Mouse (Mus musculus) limb, embryonic 11.5 days (tissue): ENCODE data around the gene Nol7. TPM values are rescaled to one million over a fixed set of nuclear protein-coding genes. Genes with fewer than 3 reads are reported as not detected.

Source experiments
- ATAC-seq: fragments of 200-750 bp; cut with Nextera tagmentation; 2 replicates; pipeline ENCODE4 v1.8.0; 2017; ENCODE audit warnings: low read depth; ENCODE audit not compliant: insufficient number of reproducible peaks, low FRiP score, low TSS enrichment
- DNase-seq: peaks from one replicate; pipeline ENCODE4 v3.0.0-alpha.2; 2015; ENCODE audit warnings: low spot score
- H3K27ac ChIP-seq: fragments of 300-500 bp; sonication (generic); replicated peaks from 2 replicates; pipeline ENCODE4 v1.5.1; 2014; ENCODE audit warnings: low read depth, mild to moderate bottlenecking, low read length
- H3K27me3 ChIP-seq: fragments of 300-500 bp; sonication (generic); 2 replicates; pipeline ENCODE4 v1.6.1; 2014; ENCODE audit warnings: mild to moderate bottlenecking, low read length, mixed read lengths; ENCODE audit not compliant: control insufficient read depth, insufficient read depth
- H3K36me3 ChIP-seq: fragments of 300-500 bp; sonication (generic); 2 replicates; pipeline ENCODE4 v1.6.1; 2014; ENCODE audit warnings: mild to moderate bottlenecking, low read length, moderate library complexity, mixed read lengths; ENCODE audit not compliant: control insufficient read depth, insufficient read depth
- H3K4me1 ChIP-seq: fragments of 300-500 bp; sonication (generic); 2 replicates; pipeline ENCODE4 v1.6.1; 2014; ENCODE audit warnings: low read length, mixed read lengths; ENCODE audit not compliant: control insufficient read depth, insufficient read depth
- H3K4me2 ChIP-seq: fragments of 300-500 bp; sonication (generic); 2 replicates; pipeline ENCODE4 v1.6.1; 2014; ENCODE audit warnings: low read depth, mild to moderate bottlenecking, moderate library complexity; ENCODE audit not compliant: severe bottlenecking
- H3K4me3 ChIP-seq: fragments of 300-500 bp; sonication (generic); 2 replicates; pipeline ENCODE4 v1.5.1; 2014; ENCODE audit warnings: low read depth, low read length
- H3K9ac ChIP-seq: fragments of 300-500 bp; sonication (generic); 2 replicates; pipeline ENCODE4 v1.6.1; 2014; ENCODE audit warnings: mild to moderate bottlenecking, low read length
- H3K9me3 ChIP-seq: fragments of 300-500 bp; sonication (generic); 2 replicates; pipeline ENCODE4 v1.6.1; 2016; ENCODE audit warnings: low read length; ENCODE audit not compliant: control insufficient read depth
- WGBS: fragments of 180-500 bp; shearing (Covaris S2); extraction: QIAGEN DNeasy Blood & Tissue Kit; methylation state at CpG from one replicate; pipeline ENCODE4 v1.1.7; 2014; 5-methylcytosine and 5-hydroxymethylcytosine counted together
- polyA plus RNA-seq: library from polyadenylated mRNA; unstranded; fragments of >200 nt; fragmentation: Nextera tagmentation; extraction: Ambion mirVana; gene quantifications from 2 replicates; pipeline ENCODE4 v1.2.1, GENCODE M21; 2014

The Nol7 gene
- polyA plus RNA-seq, 1 experiment from 2014 or later = 171 TPM

DNA sequence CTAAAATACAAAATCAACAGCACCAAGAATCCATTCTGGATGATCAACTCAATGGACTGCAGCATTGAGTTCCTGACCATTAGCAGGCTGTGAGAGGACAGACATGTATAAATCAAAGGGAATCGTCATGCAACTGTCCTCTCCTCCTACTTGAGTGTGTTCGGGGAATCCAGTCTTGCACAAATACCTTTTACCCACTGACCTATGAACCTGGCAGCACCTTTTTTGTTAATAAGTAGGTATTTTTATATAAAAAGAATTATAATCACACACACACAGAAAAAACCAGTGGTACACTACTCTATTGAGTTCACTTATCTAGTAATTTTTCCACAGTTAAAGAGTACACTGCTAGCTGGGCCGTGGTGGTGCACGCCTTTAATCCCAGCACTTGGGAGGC is 45.5 kb downstream of the Nol7 start:
- H3K4me1 ChIP-seq = no peaks in the 10 kb centered on the region
- ATAC-seq = no peak

DNA sequence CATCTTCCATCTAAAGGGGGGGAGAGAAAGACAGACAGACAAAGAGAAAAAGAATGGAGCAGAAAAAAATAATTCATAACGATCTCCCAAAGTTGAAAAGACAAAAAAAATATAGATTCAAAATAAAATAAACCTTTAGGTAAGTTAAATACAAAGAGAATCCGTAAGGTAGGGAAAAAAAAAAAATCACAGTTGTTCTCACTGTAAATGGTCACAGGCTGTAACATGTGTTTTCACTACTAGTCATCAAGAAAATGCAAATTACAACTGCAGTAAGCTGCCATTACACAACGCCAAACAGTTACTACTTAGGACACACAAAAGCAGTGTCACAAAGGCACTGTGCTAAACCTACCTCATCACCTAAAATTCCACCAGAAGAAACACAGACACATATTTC is 46.5 kb downstream of the Nol7 start:
- Histone ChIP-seq H3K27me3 (no peaks in the 10 kb centered on the region), H3K4me1 (no peaks in the 10 kb centered on the region), H3K9ac (no peak overlapping the region), H3K9me3 (no peaks in the 10 kb centered on the region), H3K27ac (no peak overlapping the region), H3K4me2 (no peak overlapping the region), H3K4me3 (no peak overlapping the region), H3K36me3 (no peaks in the 10 kb centered on the region)
- ATAC-seq (no peak), DNase-seq (no peak)
- WGBS = 92% methylated on average over 3 of the region's 3 CpGs

More for the DNA sequence above, 45.5 kb downstream of the Nol7 start:
- DNase-seq = no peak
- Histone ChIP-seq H3K27me3 (no peaks in the 10 kb centered on the region), H3K4me3 (no peak overlapping the region), H3K27ac (no peak overlapping the region), H3K36me3 (no peaks in the 10 kb centered on the region), H3K9ac (no peak overlapping the region), H3K9me3 (no peaks in the 10 kb centered on the region), H3K4me2 (no peak overlapping the region)
- 93% methylated on average over 4 of the region's 4 CpGs for WGBS

DNA sequence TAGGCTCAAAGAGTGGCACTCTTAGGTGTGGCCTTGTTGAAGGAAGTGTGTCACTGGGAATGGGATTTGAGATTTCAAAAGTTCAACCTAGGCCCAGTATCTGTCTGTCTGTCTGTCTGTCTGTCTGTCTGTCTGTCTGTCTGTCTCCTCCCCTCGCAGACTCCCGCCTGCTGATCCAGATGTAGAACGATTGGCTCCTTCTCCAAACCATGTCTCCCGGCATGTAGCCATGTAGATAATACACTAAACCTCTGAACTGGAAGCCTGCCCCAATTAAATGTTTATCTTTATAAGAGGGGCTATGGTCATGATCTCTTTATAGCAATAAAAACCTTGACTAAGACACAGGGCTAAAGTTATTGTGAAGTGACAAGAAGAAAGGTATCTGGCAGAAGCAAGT is 47.6 kb downstream of the Nol7 start:
- Histone ChIP-seq H3K4me2 (no peak overlapping the region), H3K4me3 (no peak overlapping the region), H3K4me1 (no peaks in the 10 kb centered on the region), H3K27me3 (no peaks in the 10 kb centered on the region), H3K27ac (no peak overlapping the region), H3K36me3 (no peaks in the 10 kb centered on the region), H3K9ac (no peak overlapping the region), H3K9me3 (no peaks in the 10 kb centered on the region)
- DNase-seq (no peak), ATAC-seq (no peak)
- 94% methylated on average over 4 of the region's 4 CpGs for WGBS

DNA sequence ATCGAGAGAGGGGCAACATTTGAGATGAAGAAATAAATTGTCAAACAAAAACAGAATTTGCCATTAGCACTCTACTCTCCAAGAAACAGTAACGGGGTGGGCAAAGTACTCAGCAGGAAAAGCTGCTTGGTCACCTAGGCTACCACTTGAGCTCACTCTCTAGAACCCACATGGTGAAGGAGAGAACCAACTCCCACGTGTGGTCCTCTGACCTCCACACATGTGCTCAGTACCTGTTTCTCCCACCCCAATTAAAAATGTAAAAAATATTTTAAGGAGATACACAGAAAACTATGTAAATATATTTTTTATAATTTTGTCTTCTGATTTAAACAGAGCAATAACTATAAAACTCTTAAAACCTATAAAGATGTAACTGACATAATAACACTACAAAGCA is 49.5 kb downstream of the Nol7 start:
- no peaks in the 10 kb centered on the region for H3K36me3 ChIP-seq
- DNase-seq (no peak), ATAC-seq (no peak)
- H3K9ac ChIP-seq = no peak overlapping the region
- H3K4me3 ChIP-seq = no peak overlapping the region
- H3K27me3 ChIP-seq = no peaks in the 10 kb centered on the region
- no peak overlapping the region for H3K4me2 ChIP-seq
- H3K9me3 ChIP-seq = no peaks in the 10 kb centered on the region
- 76% methylated on average over 3 of the region's 3 CpGs for WGBS
- H3K27ac ChIP-seq = no peak overlapping the region
- no peaks in the 10 kb centered on the region for H3K4me1 ChIP-seq

DNA sequence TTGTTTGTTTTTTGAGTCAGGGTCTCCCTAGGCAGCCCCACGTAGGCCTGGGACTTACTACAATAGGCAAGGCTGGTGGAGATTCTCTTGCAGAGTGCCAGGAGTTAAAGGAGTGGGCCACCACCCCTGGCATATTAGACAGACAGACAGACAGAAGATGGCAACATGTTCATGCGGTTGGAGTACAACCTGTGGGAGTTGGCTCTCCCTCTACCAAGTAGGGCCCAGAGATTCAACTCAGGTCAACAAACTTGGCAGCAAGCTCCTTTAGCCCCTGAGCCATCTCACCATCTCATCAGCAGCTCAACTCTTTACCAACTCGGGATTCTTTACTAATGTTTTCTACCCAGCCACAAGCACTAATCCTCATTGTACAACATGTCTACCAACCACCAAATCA is 52.5 kb downstream of the Nol7 start:
- Histone ChIP-seq H3K9me3 (no peaks in the 10 kb centered on the region), H3K4me2 (no peak overlapping the region), H3K9ac (no peak overlapping the region), H3K27ac (no peak overlapping the region), H3K27me3 (no peaks in the 10 kb centered on the region), H3K36me3 (no peaks in the 10 kb centered on the region), H3K4me1 (0 out of 2 replicates have a peak, but pooled peaks cover 2% of the 10 kb centered on the region), H3K4me3 (no peak overlapping the region)
- whole genome bisulfite sequencing = 91% methylated on average over 3 of the region's 3 CpGs
- DNase-seq (no peak), ATAC-seq (no peak)

DNA sequence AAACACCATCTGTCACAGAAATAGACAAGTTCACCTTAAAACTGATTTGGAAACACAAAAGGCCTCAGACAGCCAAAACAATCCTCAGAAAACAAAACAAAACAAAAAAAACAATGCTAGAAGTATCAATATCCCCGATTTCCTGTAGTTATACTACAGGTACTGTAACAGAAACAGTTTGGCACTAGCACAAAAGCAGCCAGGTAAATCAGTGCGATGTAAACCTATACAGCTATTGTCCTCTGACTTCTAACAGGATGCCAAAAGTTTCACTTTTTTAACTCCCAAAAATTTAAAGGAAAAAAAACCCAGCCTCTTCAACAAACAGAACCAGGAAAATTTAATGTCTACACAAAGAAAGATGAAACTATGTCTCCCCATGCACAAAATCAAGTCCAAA is 54.0 kb downstream of the Nol7 start:
- Histone ChIP-seq H3K27ac (no peak overlapping the region), H3K36me3 (no peaks in the 10 kb centered on the region), H3K4me1 (0 out of 2 replicates have a peak, but pooled peaks cover 2% of the 10 kb centered on the region), H3K9me3 (no peaks in the 10 kb centered on the region), H3K9ac (no peak overlapping the region), H3K4me3 (no peak overlapping the region), H3K4me2 (no peak overlapping the region), H3K27me3 (no peaks in the 10 kb centered on the region)
- DNase-seq (no peak), ATAC-seq (no peak)
- 90% methylated on average over 2 of the region's 2 CpGs for WGBS

DNA sequence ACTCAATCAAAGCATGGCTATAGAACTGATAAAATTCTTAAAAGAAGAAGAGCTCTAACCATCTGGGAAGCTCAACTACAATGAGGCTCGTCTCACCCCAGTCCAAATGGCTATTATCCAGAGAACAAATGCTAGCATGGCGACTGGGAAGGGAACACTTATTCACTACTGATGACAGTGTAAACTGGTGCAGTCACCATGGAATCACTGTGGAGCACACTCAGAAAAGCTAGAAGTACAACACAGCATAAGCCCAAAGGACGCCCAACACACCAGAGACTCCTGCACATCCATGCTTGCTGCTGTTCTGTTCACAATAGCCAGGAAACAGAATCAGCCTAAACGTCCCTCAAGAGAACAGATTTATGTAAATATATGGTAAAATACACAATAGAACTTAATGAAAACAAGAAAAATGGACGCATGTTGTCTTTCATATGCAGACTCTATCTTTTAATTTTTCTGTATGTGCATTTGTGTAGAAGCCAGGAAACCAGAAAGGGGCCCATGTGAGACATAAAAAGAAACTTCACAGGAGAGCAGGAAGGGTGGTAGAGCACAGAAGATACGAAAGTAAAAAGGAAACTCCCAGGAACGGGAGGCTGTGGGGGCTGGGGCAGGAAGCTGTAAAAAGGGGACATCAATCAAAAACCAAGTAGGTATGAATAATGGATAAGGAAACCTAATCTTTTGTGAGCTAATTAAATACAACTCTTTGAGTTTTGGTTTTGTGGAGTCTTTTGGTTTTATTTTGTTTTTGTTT is 54.8 kb downstream of the Nol7 start:
- no peaks in the 10 kb centered on the region for H3K27me3 ChIP-seq
- H3K4me1 ChIP-seq = 0 out of 2 replicates have a peak, but pooled peaks cover 2% of the 10 kb centered on the region
- no peak for DNase-seq
- no peak overlapping the region for H3K27ac ChIP-seq
- H3K9ac ChIP-seq = no peak overlapping the region
- H3K36me3 ChIP-seq = no peaks in the 10 kb centered on the region
- no peak overlapping the region for H3K4me3 ChIP-seq
- 48% methylated on average over 7 of the region's 7 CpGs for WGBS
- ATAC-seq = no peak
- H3K4me2 ChIP-seq = no peak overlapping the region
- H3K9me3 ChIP-seq = no peaks in the 10 kb centered on the region

DNA sequence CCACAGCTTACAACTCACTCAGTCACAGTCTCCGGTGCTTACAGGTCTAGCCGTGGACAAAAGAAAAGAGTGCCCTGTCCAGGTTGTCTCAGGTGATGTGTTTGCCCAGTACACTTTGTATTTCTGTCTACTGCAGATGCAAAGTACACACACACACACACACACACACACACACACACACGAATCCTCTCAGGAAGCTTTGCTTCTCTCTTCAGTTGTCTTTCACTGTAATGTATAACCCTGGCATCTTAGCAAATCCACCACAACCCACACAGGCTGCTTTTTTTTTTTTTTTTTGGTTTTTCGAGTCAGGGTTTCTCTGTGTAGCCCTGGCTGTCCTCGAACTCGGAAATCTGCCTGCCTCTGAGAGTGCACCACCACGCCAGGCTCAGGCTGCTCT is 56.2 kb downstream of the Nol7 start:
- 88% methylated on average over 7 of the region's 7 CpGs for WGBS
- Histone ChIP-seq H3K9ac (no peak overlapping the region), H3K4me3 (no peak overlapping the region), H3K9me3 (no peaks in the 10 kb centered on the region), H3K4me2 (no peak overlapping the region), H3K27me3 (no peaks in the 10 kb centered on the region), H3K36me3 (no peaks in the 10 kb centered on the region), H3K4me1 (0 out of 2 replicates have a peak, but pooled peaks cover 2% of the 10 kb centered on the region), H3K27ac (no peak overlapping the region)
- DNase-seq (no peak), ATAC-seq (no peak)
